Mouse (Mus musculus): ENCODE results near the gene Amfr. TPM values are rescaled to one million over a fixed set of nuclear protein-coding genes. Genes with fewer than 3 reads are reported as not detected.

Amfr gene
- total and polyA plus RNA-seq, 3 experiments: 80.1 to 292 (median 90.0) TPM

DNA sequence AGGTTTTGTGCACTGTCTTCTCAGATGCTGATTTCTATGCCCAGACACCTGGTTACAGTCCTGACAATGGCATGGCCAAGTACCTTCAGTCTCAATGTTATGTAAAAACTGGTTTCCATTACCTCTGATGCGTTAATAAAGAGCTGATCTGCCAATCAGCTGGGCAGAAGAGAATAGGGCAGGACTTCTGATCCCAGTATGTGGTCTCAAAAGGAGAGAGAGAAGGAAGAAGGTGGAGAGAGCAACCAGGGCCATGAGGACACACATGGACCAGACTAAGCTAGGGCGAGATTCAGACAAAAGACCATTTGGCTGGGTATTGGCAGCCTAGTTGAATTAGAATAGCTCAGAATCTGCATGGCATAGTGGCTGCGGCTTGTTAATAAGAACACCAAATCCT, 21.0 kb upstream of the Amfr start:
- Histone ChIP-seq H3K4me1 (ENCODE audit: control insufficient read depth in 1 of 2, insufficient read depth in 2 of 2, low read length in 2 of 2) (peaks cover 9 to 20% of the 10 kb centered on the region in 2 experiments), H3K4me3 (ENCODE audit: control insufficient read depth in 1 of 2, insufficient read depth in 1 of 2, low read depth in 2 of 2, low read length in 2 of 2) (no peak overlapping the region), H3K9me3 (replicated peaks; ENCODE audit: insufficient read depth, low read length) (no peaks in the 10 kb centered on the region), H3K36me3 (ENCODE audit: control insufficient read depth in 1 of 2, insufficient read depth in 2 of 2, low read length in 2 of 2) (peaks cover 26 to 31% of the 10 kb centered on the region in 2 experiments), H3K9ac (ENCODE audit: control insufficient read depth, low read depth, low read length, poor library complexity, severe bottlenecking) (no peak overlapping the region), H3K79me2 (ENCODE audit: control insufficient read depth, insufficient read depth, low read length, poor library complexity) (peaks cover 54% of the 10 kb centered on the region), H3K27ac (ENCODE audit: control insufficient read depth, low read depth, low read length) (no peak overlapping the region), H3K27me3 (ENCODE audit: control insufficient read depth in 1 of 2, insufficient read depth in 2 of 2, low read length in 2 of 2) (no peaks in the 10 kb centered on the region)
- no peak for TF ChIP-seq POLR2AphosphoS2 (IDR thresholded peaks at IDR 0.05; ENCODE audit: low read length)
- no peak for TF ChIP-seq KAT2A (conservative IDR thresholded peaks at IDR 0.05; ENCODE audit: low read depth, low read length)
- no peak for TF ChIP-seq TBP (IDR thresholded peaks at IDR 0.05; ENCODE audit: low read depth, low read length)
- TF ChIP-seq EP300 (IDR thresholded peaks at IDR 0.05; ENCODE audit: low read depth in 1 of 2, low read length in 2 of 2): no peak
- no peak for DNase-seq (ENCODE audit: low read depth, low spot score)

- no peak overlapping the region for H3K9ac ChIP-seq (ENCODE audit: control insufficient read depth, low read depth, low read length, poor library complexity, severe bottlenecking)
- peaks cover 20 to 53% of the 10 kb centered on the region in 2 experiments for H3K36me3 ChIP-seq (ENCODE audit: control insufficient read depth in 1 of 2, insufficient read depth in 2 of 2, low read length in 2 of 2)
- H3K27ac ChIP-seq (ENCODE audit: control insufficient read depth, low read depth, low read length): no peak overlapping the region
- peaks cover 25% of the 10 kb centered on the region for H3K79me2 ChIP-seq (ENCODE audit: control insufficient read depth, insufficient read depth, low read length, poor library complexity)
- DNase-seq (ENCODE audit: low read depth, low spot score): no peak
- H3K4me1 ChIP-seq (ENCODE audit: control insufficient read depth in 1 of 2, insufficient read depth in 2 of 2, low read length in 2 of 2): peaks cover 7 to 11% of the 10 kb centered on the region in 2 experiments
- H3K9me3 ChIP-seq (replicated peaks; ENCODE audit: insufficient read depth, low read length): no peaks in the 10 kb centered on the region
- no peak for TF ChIP-seq E2F4 (IDR thresholded peaks at IDR 0.05; ENCODE audit: borderline replicate concordance, low read depth, low read length)
- TF ChIP-seq RCOR1 (IDR thresholded peaks at IDR 0.05; ENCODE audit: low read depth, low read length): no peak
- TF ChIP-seq ZNF384 (IDR thresholded peaks at IDR 0.05; ENCODE audit: low read depth, low read length): no peak
- no peak for TF ChIP-seq USF2 (IDR thresholded peaks at IDR 0.05; ENCODE audit: borderline replicate concordance in 1 of 2, insufficient read depth in 1 of 2, low read depth in 1 of 2, low read length in 2 of 2)
- TF ChIP-seq NELFE (IDR thresholded peaks at IDR 0.05; ENCODE audit: low read depth, low read length): no peak
- TF ChIP-seq MAFK (IDR thresholded peaks at IDR 0.05; ENCODE audit: borderline replicate concordance, low read depth, low read length): no peak
- TF ChIP-seq RAD21 (IDR thresholded peaks at IDR 0.05; ENCODE audit: low read depth, low read length): no peak
- TF ChIP-seq MYB (IDR thresholded peaks at IDR 0.05; ENCODE audit: low read depth, low read length): no peak
- TF ChIP-seq EP300 (IDR thresholded peaks at IDR 0.05; ENCODE audit: low read depth in 1 of 2, low read length in 2 of 2): no peak
- no peak for TF ChIP-seq HCFC1 (IDR thresholded peaks at IDR 0.05; ENCODE audit: low read depth, low read length)
- no peak for TF ChIP-seq GATA1 (IDR thresholded peaks at IDR 0.05; ENCODE audit: low read depth, low read length)
- no peak for TF ChIP-seq NRF1 (IDR thresholded peaks at IDR 0.05; ENCODE audit: insufficient read depth, low read depth, low read length, poor library complexity, severe bottlenecking)
- H3K27me3 ChIP-seq (ENCODE audit: control insufficient read depth in 1 of 2, insufficient read depth in 2 of 2, low read length in 2 of 2): no peaks in the 10 kb centered on the region
- H3K4me3 ChIP-seq (ENCODE audit: control insufficient read depth in 1 of 2, insufficient read depth in 1 of 2, low read depth in 2 of 2, low read length in 2 of 2): no peak overlapping the region
Measured at GRCm38 (mm10) chr8:94029701-94030100, 17.1 kb upstream of the Amfr start.

DNA sequence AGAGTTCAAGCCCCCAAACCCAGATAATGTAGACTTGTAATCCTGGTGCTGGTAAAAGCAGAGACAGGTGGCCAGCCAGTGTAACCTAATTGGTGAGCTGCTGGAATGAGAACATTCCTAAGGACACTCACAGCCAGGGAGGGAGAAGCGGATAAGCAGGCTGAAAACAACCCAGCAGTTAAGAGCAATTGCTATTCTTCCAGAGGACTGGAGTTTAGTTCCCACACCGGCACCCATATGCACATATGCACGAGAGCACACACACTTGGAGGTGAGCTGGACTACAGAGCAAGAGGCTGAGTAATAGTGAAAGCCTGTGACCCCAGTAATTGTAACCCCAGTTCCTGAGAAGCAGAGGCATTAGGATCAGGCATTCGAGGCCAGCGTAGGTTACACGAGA, 11.3 kb upstream of the Amfr start:
- Histone ChIP-seq H3K27ac (ENCODE audit: control insufficient read depth, low read depth, low read length) (no peak overlapping the region), H3K9me3 (replicated peaks; ENCODE audit: insufficient read depth, low read length) (no peaks in the 10 kb centered on the region), H3K9ac (ENCODE audit: control insufficient read depth, low read depth, low read length, poor library complexity, severe bottlenecking) (no peak overlapping the region), H3K4me3 (ENCODE audit: control insufficient read depth in 1 of 2, insufficient read depth in 1 of 2, low read depth in 2 of 2, low read length in 2 of 2) (no peak overlapping the region), H3K79me2 (ENCODE audit: control insufficient read depth, insufficient read depth, low read length, poor library complexity) (no peaks in the 10 kb centered on the region), H3K36me3 (ENCODE audit: control insufficient read depth in 1 of 2, insufficient read depth in 2 of 2, low read length in 2 of 2) (peaks cover 0 to 48% of the 10 kb centered on the region in 2 experiments; a peak in 2 of 4 replicates), H3K4me1 (ENCODE audit: control insufficient read depth in 1 of 2, insufficient read depth in 2 of 2, low read length in 2 of 2) (no peaks in the 10 kb centered on the region), H3K27me3 (ENCODE audit: control insufficient read depth in 1 of 2, insufficient read depth in 2 of 2, low read length in 2 of 2) (no peaks in the 10 kb centered on the region)
- DNase-seq (ENCODE audit: low read depth, low spot score): no peak
- TF ChIP-seq ZMIZ1 (IDR thresholded peaks at IDR 0.05; ENCODE audit: low read depth, low read length) (no peak), MAZ (IDR thresholded peaks at IDR 0.05; ENCODE audit: low read depth, low read length) (no peak), MYC (IDR thresholded peaks at IDR 0.05; ENCODE audit: low read depth, low read length) (no peak), NELFE (IDR thresholded peaks at IDR 0.05; ENCODE audit: low read depth, low read length) (no peak), E2F4 (IDR thresholded peaks at IDR 0.05; ENCODE audit: borderline replicate concordance, low read depth, low read length) (no peak), SMC3 (IDR thresholded peaks at IDR 0.05; ENCODE audit: low read depth, low read length) (no peak), BHLHE40 (IDR thresholded peaks at IDR 0.05; ENCODE audit: borderline replicate concordance, low read depth, low read length) (no peak), ZNF384 (IDR thresholded peaks at IDR 0.05; ENCODE audit: low read depth, low read length) (no peak), MAX (IDR thresholded peaks at IDR 0.05; ENCODE audit: low read length) (no peak), USF1 (IDR thresholded peaks at IDR 0.05; ENCODE audit: low read depth, low read length) (no peak), ETS1 (IDR thresholded peaks at IDR 0.05; ENCODE audit: low read depth, low read length) (no peak), TCF12 (IDR thresholded peaks at IDR 0.05; ENCODE audit: low read depth, low read length) (no peak), TAL1 (IDR thresholded peaks at IDR 0.05; ENCODE audit: low read length) (no peak), JUND (IDR thresholded peaks at IDR 0.05; ENCODE audit: low read depth, low read length) (no peak), EP300 (IDR thresholded peaks at IDR 0.05; ENCODE audit: low read depth in 1 of 2, low read length in 2 of 2) (no peak)

Data from MEL (cell line).